Mouse (Mus musculus) thymus, adult 2 months (tissue): ENCODE measurements around the gene Fstl3.

Experiments
- CTCF ChIP-seq: fragments of 200-500 bp; IDR thresholded peaks from 2 replicates; pipeline ENCODE4 v1.5.1; 2012; ENCODE audit warnings: mild to moderate bottlenecking, control low read depth, low read length, moderate library complexity, borderline replicate concordance; ENCODE audit not compliant: control insufficient read depth, poor library complexity, insufficient read depth; ENCODE audit errors: extremely low read depth
- POLR2A ChIP-seq: fragments of 200-500 bp; IDR thresholded peaks from 2 replicates; pipeline ENCODE4 v1.6.1; 2012; ENCODE audit warnings: mild to moderate bottlenecking, low read length, control low read depth, moderate library complexity; ENCODE audit not compliant: control insufficient read depth, poor library complexity, insufficient read depth; ENCODE audit errors: extremely low read depth

- TF ChIP-seq POLR2A, result no peak
- no peak for TF ChIP-seq CTCF
Measured at GRCm38 (mm10) chr10:79805636-79806035, 28.6 kb downstream of the Fstl3 start.
